Mouse (Mus musculus) ES-E14 (cell line): ENCODE measurements around the gene Olfr92. TPM values are rescaled to one million over a fixed set of nuclear protein-coding genes. Genes with fewer than 3 reads are reported as not detected.

ENCODE experiments used
- DNase-seq: peaks from one replicate; pipeline ENCODE4 v3.0.0-alpha.2; 2013; ENCODE audit warnings: low read depth, low spot score
- H3K27ac ChIP-seq: 2 replicates; pipeline ENCODE4 v1.5.1; 2012; ENCODE audit warnings: low read depth, mild to moderate bottlenecking, low read length, moderate library complexity, mixed read lengths; ENCODE audit not compliant: poor library complexity, insufficient read depth, severe bottlenecking
- H3K36me3 ChIP-seq: 2 replicates; pipeline ENCODE4 v1.6.1; 2012; ENCODE audit warnings: mild to moderate bottlenecking, low read length, moderate library complexity, mixed read lengths; ENCODE audit not compliant: control insufficient read depth, poor library complexity, insufficient read depth, severe bottlenecking
- H3K4me1 ChIP-seq, 2 experiments: fragments of 150-350 bp in 1 of 2; sonication (generic) in 1 of 2; 2 replicates each; pipeline ENCODE4 v1.6.1; 2012; ENCODE audit warnings: low read length in 2 of 2, mild to moderate bottlenecking in 1 of 2, mixed read lengths in 1 of 2; ENCODE audit not compliant: control insufficient read depth in 2 of 2, insufficient read depth in 2 of 2, poor library complexity in 1 of 2
- H3K4me3 ChIP-seq, 2 experiments: fragments of 150-350 bp in 1 of 2; sonication (generic) in 1 of 2; 2 replicates each; pipeline ENCODE4 v1.5.1; 2012; ENCODE audit warnings: low read length in 2 of 2, low read depth in 1 of 2, mild to moderate bottlenecking in 1 of 2, mixed read lengths in 1 of 2; ENCODE audit not compliant: insufficient read depth in 1 of 2, poor library complexity in 1 of 2, severe bottlenecking in 1 of 2
- H3K9ac ChIP-seq: 2 replicates; pipeline ENCODE4 v1.6.1; 2012; ENCODE audit warnings: low read depth, mild to moderate bottlenecking, low read length, mixed read lengths; ENCODE audit not compliant: poor library complexity, insufficient read depth, severe bottlenecking
- H3K9me3 ChIP-seq: fragments of 150-350 bp; sonication (generic); 2 replicates; pipeline ENCODE4 v1.6.1; 2012; ENCODE audit warnings: low read depth, mild to moderate bottlenecking, low read length; ENCODE audit not compliant: control insufficient read depth, insufficient read depth
- CHD2 ChIP-seq: IDR thresholded peaks from 2 replicates; pipeline ENCODE4 v1.6.1; 2014; ENCODE audit warnings: mild to moderate bottlenecking, low read depth, low read length, inconsistent platforms
- HCFC1 ChIP-seq: IDR thresholded peaks from 2 replicates; pipeline ENCODE4 v1.6.1; 2012; ENCODE audit warnings: low read length, inconsistent platforms, borderline replicate concordance; ENCODE audit not compliant: insufficient read depth
- MAFK ChIP-seq: IDR thresholded peaks from 2 replicates; pipeline ENCODE4 v1.6.1; 2014; ENCODE audit warnings: mild to moderate bottlenecking, low read depth, low read length, inconsistent platforms; ENCODE audit not compliant: insufficient read depth
- ZC3H11A ChIP-seq: IDR thresholded peaks from 2 replicates; pipeline ENCODE4 v1.6.1; 2012; ENCODE audit warnings: low read depth, mild to moderate bottlenecking, inconsistent platforms, low read length, borderline replicate concordance
- ZNF384 ChIP-seq: IDR thresholded peaks from 2 replicates; pipeline ENCODE4 v1.6.1; 2012; ENCODE audit warnings: low read depth, low read length, inconsistent platforms
- in situ Hi-C, 2 experiments: fragments of 600-800 bp; cut with MboI; formaldehyde crosslinking; loops; one replicate each; pipeline ENCODE4 v1.15.1; 2025; ENCODE audit warnings: low sequenced_read_pairs in 2 of 2, inconsistent platforms in 1 of 2; ENCODE audit not compliant: unreplicated experiment in 2 of 2
- total RNA-seq: library from RNA; depleted of rRNA; stranded (reverse); fragments of 300-350 nt; gene quantifications from 2 replicates; pipeline ENCODE4 v1.2.3, GENCODE M21; 2012

Gene Olfr92
- total RNA-seq, 1 experiment: not detected

DNA sequence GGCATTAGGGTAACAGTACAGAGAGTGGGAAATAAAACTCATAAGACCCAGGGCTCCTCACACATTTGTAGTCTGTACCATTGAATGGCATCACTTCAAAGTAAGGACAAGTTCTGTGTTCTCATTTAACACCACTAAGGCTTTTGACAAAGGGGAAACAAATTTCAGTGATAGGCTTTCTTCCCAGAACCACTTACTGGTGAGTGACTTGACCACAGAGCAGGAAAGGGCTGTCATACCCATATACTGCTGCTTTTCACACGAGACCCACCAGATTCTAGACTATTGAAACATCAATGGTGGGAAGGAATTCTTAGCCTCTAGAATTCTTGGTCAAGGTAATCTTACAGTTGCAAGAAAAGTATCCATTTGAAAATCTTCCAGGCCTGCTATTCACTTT is 27.7 kb downstream of the Olfr92 start:
- no peak for DNase-seq

DNA sequence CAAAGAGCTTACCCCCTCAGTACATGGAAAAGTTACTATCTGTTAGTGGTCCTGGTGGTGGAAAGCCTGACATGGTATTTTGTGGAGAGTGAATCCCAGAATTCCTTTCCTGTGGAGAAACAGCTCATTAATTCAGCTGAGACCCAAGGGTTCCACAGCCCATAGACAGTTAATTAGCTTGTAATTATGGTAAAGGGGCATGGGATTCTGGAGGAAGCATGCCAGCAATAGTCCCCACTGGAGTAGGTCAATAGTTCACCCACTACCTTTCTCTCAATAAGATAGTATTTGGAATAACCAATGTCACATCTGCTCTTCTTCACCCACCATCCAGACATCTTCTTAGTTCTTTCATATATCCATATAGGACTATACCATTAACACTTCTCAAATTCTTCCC is 31.5 kb downstream of the Olfr92 start, which contains the start of gene Olfr90:
Gene Olfr90 (minus strand): TSS at position 101 of the 400 bp plus-strand sequence.
- Histone ChIP-seq H3K4me3 (no peak within 1 kb of the TSS), H3K36me3 (no peaks in the 10 kb centered on the region; the same call in 1 of the 2 replicates), H3K27ac (no peak within 1 kb of the TSS), H3K4me1 (no peaks in the 10 kb centered on the region), H3K9ac (no peak within 1 kb of the TSS), H3K9me3 (no peaks in the 10 kb centered on the region)
- no peak for DNase-seq
- in situ Hi-C loops: no loop called here
- TF ChIP-seq ZNF384: no peak
- TF ChIP-seq MAFK: no peak
- TF ChIP-seq ZC3H11A: no peak
- no peak for TF ChIP-seq CHD2
- TF ChIP-seq HCFC1: no peak

More for the DNA sequence above, 27.7 kb downstream of the Olfr92 start:
- in situ Hi-C loops: no loop called here
- H3K9me3 ChIP-seq: no peaks in the 10 kb centered on the region
- H3K4me3 ChIP-seq: no peak overlapping the region
- no peaks in the 10 kb centered on the region for H3K4me1 ChIP-seq
- TF ChIP-seq HCFC1 (no peak), CHD2 (no peak), MAFK (no peak), ZC3H11A (no peak), ZNF384 (no peak)
- H3K27ac ChIP-seq: no peak overlapping the region
- H3K36me3 ChIP-seq: no peaks in the 10 kb centered on the region
- no peak overlapping the region for H3K9ac ChIP-seq

DNA sequence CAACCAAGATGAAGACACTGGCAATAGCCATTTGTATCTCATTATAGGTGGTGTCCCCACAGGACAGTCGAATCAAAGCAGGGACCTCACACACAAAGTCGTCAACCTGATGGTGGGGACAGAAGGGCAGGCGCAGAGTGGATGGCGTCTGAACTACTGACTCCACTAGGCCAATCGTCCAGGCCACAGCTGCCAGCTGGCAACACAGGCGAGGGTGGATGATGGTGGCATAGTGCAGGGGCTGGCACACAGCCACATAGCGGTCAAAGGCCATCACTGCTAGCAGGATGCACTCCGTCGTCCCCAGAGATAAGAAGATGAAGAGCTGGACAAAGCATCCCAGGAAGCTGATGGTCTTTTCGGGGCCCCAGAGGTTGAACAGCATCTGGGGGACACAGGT is 34.3 kb downstream of the Olfr92 start:
- Histone ChIP-seq H3K9ac (no peak overlapping the region), H3K27ac (no peak overlapping the region), H3K9me3 (no peaks in the 10 kb centered on the region), H3K36me3 (no peaks in the 10 kb centered on the region; the same call in 1 of the 2 replicates), H3K4me1 (peaks cover 7% of the 10 kb centered on the region in 2 experiments), H3K4me3 (no peak overlapping the region)
- DNase-seq: no peak
- TF ChIP-seq MAFK: no peak
- TF ChIP-seq CHD2: no peak
- no peak for TF ChIP-seq HCFC1
- no peak for TF ChIP-seq ZNF384
- TF ChIP-seq ZC3H11A: no peak
- in situ Hi-C loops: no loop called here

DNA sequence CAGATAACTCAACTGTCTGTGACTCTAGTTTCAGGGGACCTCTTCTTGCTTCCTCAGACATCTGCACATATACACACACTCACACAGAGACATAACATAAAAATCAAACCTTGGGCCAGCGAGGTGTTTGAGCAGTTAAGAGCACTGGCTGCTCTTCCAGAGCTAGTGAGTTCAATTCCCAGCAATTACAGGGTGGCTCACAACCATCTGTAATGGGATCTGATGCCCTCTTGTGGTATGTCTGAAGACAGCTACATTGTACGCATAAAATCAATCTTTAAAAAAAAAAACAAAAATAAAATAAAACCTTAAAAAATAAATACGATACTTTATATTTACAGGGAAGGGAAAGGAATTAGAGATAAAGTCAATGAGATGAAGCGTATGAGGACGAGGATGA is 35.3 kb downstream of the Olfr92 start:
- Histone ChIP-seq H3K4me1 (peaks cover 7 to 10% of the 10 kb centered on the region in 2 experiments), H3K4me3 (no peak overlapping the region), H3K9ac (no peak overlapping the region), H3K9me3 (no peaks in the 10 kb centered on the region), H3K36me3 (no peaks in the 10 kb centered on the region; the same call in 1 of the 2 replicates), H3K27ac (no peak overlapping the region)
- in situ Hi-C loops: no loop called here
- DNase-seq: no peak
- no peak for TF ChIP-seq ZC3H11A
- TF ChIP-seq ZNF384: no peak
- no peak for TF ChIP-seq CHD2
- no peak for TF ChIP-seq MAFK
- TF ChIP-seq HCFC1: no peak
